14 mouse cellular contexts compared by ENCODE assay signal in genomic region chr4:155022228-155022855, GRCm38 (mm10).
DNase-seq lines count a peak whose midpoint lies in the region; ATAC-seq lines count a peak whose summit lies in the region.
"Had no signal": no experiment of that assay in that cellular context is flagged by ENCODE, and none has a peak within 500 bp of the region (broad histone marks: within the 10 kb centered on the region; RNA-seq: fewer than 3 reads in every experiment).

No protein-coding gene starts in this region.

- peak; percentile 15; the same call in 1 of the 2 replicates for ATAC-seq in frontal cortex, adult (ENCODE audit: low TSS enrichment)
- ATAC-seq: forebrain, embryonic 13.5 days; forebrain, embryonic 15.5 days; forebrain, postnatal 0 days had no signal

- DNase-seq in cerebellum, adult 9-10 months: peak; percentile 32
- DNase-seq in cerebellum, postnatal 36 days: no peak
- DNase-seq in frontal cortex, postnatal 14 days (ENCODE audit: low spot score in 2 of 2): no peak
- peak; percentile 60 for DNase-seq in brain, adult 2 months (ENCODE audit: low read depth, low spot score)
- no peak for DNase-seq in urinary bladder, postnatal 10 days (ENCODE audit: low spot score)
- DNase-seq: adrenal gland, adult 2 months; adrenal gland, postnatal 10 days; adrenal gland, postnatal 25 days; cerebellum, adult 18-20 months; cerebellum, adult 9-11 months; forebrain, postnatal 0 days had no signal

Comparison
In these comparisons a context has a peak if more than half of its experiments do, and no peak if none do; other contexts are left out.
1. DNase-seq: peak in cerebellum, adult 9-10 months (single experiment) and brain, adult 2 months (single experiment); none in cerebellum, postnatal 36 days (0 of 2), frontal cortex, postnatal 14 days (0 of 2) and urinary bladder, postnatal 10 days (single experiment).